Mouse (Mus musculus) heart, embryonic 11.5 days (tissue): Measurements from ENCODE around the gene Msmo1. TPM values are rescaled to one million over a fixed set of nuclear protein-coding genes. Genes with fewer than 3 reads are reported as not detected.
A peak's percentile ranks its signal among the peaks of the same experiment; 100 is the strongest.

ENCODE experiments used
- ATAC-seq: fragments of 200-750 bp; cut with Nextera tagmentation; replicated peaks from 2 replicates; pipeline ENCODE4 v1.8.0; 2017; ENCODE audit warnings: moderate library complexity; ENCODE audit not compliant: insufficient number of reproducible peaks, low FRiP score, low TSS enrichment
- H3K27ac ChIP-seq: fragments of 300-500 bp; sonication (generic); 2 replicates; pipeline ENCODE4 v1.5.1; 2014; ENCODE audit warnings: mild to moderate bottlenecking, low read depth, low read length
- H3K27me3 ChIP-seq: fragments of 300-500 bp; sonication (generic); 2 replicates; pipeline ENCODE4 v1.6.1; 2014; ENCODE audit warnings: mild to moderate bottlenecking, low read length, mixed read lengths; ENCODE audit not compliant: control insufficient read depth, insufficient read depth
- H3K36me3 ChIP-seq: fragments of 300-500 bp; sonication (generic); 2 replicates; pipeline ENCODE4 v1.6.1; 2014; ENCODE audit warnings: mild to moderate bottlenecking, low read length, moderate library complexity, mixed read lengths; ENCODE audit not compliant: control insufficient read depth, insufficient read depth
- H3K4me1 ChIP-seq: fragments of 300-500 bp; sonication (generic); 2 replicates; pipeline ENCODE4 v1.6.1; 2014; ENCODE audit warnings: low read length; ENCODE audit not compliant: control insufficient read depth, insufficient read depth
- H3K4me2 ChIP-seq: fragments of 300-500 bp; sonication (generic); 2 replicates; pipeline ENCODE4 v1.6.1; 2014; ENCODE audit warnings: mild to moderate bottlenecking, moderate library complexity
- H3K4me3 ChIP-seq: fragments of 300-500 bp; sonication (generic); 2 replicates; pipeline ENCODE4 v1.5.1; 2014; ENCODE audit warnings: low read depth, low read length
- H3K9ac ChIP-seq: fragments of 300-500 bp; sonication (generic); 2 replicates; pipeline ENCODE4 v1.6.1; 2014; ENCODE audit warnings: mild to moderate bottlenecking, low read depth, low read length, moderate library complexity
- H3K9me3 ChIP-seq: fragments of 300-500 bp; sonication (generic); replicated peaks from 2 replicates; pipeline ENCODE4 v1.6.1; 2016; ENCODE audit warnings: low read length; ENCODE audit not compliant: control insufficient read depth
- WGBS: fragments of 180-500 bp; shearing (Covaris S2); extraction: QIAGEN DNeasy Blood & Tissue Kit; methylation state at CpG from one replicate; pipeline ENCODE4 v1.1.7; 2014; ENCODE audit not compliant: insufficient replicate concordance; 5-methylcytosine and 5-hydroxymethylcytosine counted together
- polyA plus RNA-seq: library from polyadenylated mRNA; unstranded; fragments of >200 nt; fragmentation: Nextera tagmentation; extraction: Ambion mirVana; gene quantifications from 2 replicates; pipeline ENCODE4 v1.2.1, GENCODE M21; 2014

Msmo1 gene
- polyA plus RNA-seq, 1 experiment from 2014 or later, result 86.9 TPM

DNA sequence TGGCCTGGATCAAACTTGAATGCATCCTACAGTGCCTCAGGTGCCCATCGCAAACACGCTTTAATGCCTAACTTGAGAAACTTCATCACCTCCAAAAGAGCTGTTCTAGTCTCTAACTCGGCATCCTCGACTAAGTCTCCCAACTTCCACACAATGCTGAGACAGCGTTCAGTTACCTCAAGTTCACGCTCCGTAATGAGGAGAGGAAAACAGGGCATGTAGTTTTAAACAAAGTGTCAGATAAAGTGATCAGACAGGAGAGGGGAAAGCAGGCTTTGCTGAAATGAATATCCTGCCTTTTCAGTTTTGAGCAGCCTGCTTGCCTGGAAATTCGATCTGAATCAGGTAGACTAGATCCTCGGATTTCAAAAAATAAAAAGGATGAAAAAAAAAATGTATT lies 996 bp downstream of the Msmo1 start:
- H3K27ac ChIP-seq, result no peak overlapping the region
- H3K27me3 ChIP-seq, result no peaks in the 10 kb centered on the region

DNA sequence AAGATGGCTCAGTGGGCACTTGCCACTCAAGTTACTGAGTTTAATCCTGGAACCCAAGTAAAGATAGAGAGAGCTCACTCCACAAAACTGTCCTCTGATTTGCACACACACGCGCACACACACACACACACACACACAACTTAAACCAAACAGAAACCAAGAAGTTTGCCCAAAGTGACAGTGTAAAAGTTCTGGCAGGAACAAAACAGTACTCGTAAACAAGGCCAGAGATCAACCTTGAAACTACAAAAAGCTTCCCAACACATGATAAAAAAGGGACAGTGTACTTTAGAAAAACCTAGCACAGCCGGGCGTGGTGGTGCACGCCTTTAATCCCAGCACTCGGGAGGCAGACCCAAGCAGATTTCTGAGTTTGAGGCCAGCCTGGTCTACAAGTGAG lies 5.4 kb downstream of the Msmo1 start:
- H3K9me3 ChIP-seq, result no peaks in the 10 kb centered on the region
- peaks cover 3% of the 10 kb centered on the region for H3K4me1 ChIP-seq
- H3K9ac ChIP-seq, result no peak overlapping the region
- H3K4me3 ChIP-seq, result no peak overlapping the region
- no peak overlapping the region for H3K27ac ChIP-seq
- no peak overlapping the region for H3K4me2 ChIP-seq
- peaks cover 33% of the 10 kb centered on the region for H3K36me3 ChIP-seq
- ATAC-seq, result no peak
- 93% methylated on average over 7 of the region's 7 CpGs for WGBS
- no peaks in the 10 kb centered on the region for H3K27me3 ChIP-seq

More for the DNA sequence above, 996 bp downstream of the Msmo1 start:
- H3K4me3 ChIP-seq, result peak overlapping the region; percentile 61
- H3K4me1 ChIP-seq, result peaks cover 6% of the 10 kb centered on the region
- no peaks in the 10 kb centered on the region for H3K9me3 ChIP-seq
- peak overlapping the region; percentile 66 for H3K9ac ChIP-seq
- H3K36me3 ChIP-seq, result peaks cover 11% of the 10 kb centered on the region
- peak overlapping the region; percentile 68 for H3K4me2 ChIP-seq
- no peak for ATAC-seq
- 17% methylated on average over 9 of the region's 9 CpGs for WGBS

DNA sequence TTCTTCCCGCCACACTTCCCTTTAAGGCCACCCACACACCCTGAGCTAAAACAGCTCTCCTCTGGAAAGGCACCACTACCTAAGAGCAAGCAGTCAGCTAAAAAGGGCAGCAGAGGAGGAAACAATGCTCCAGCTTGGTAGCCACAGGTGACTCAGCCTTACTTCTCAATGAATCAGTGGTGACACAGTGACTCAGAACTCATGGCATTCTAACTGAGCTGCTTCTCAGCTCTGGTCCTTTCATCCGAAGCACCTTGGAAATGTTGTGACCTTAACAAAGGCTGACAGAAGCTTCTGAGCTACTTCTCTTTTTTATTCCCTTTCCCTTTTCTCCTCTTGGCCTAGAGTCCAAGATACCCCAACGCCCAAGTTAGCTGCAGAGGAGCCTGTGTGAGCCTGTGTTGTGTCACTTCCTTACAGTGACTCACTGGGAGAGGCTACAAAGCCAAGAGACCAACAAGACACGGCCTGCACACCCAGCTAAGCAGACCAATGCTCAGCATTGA lies 7.3 kb downstream of the Msmo1 start:
- Histone ChIP-seq H3K4me3 (no peak overlapping the region), H3K4me1 (no peaks in the 10 kb centered on the region), H3K9me3 (no peaks in the 10 kb centered on the region), H3K27ac (no peak overlapping the region), H3K27me3 (no peaks in the 10 kb centered on the region), H3K9ac (no peak overlapping the region), H3K36me3 (peaks cover 39% of the 10 kb centered on the region), H3K4me2 (no peak overlapping the region)
- 85% methylated on average over 4 of the region's 4 CpGs for WGBS
- no peak for ATAC-seq

DNA sequence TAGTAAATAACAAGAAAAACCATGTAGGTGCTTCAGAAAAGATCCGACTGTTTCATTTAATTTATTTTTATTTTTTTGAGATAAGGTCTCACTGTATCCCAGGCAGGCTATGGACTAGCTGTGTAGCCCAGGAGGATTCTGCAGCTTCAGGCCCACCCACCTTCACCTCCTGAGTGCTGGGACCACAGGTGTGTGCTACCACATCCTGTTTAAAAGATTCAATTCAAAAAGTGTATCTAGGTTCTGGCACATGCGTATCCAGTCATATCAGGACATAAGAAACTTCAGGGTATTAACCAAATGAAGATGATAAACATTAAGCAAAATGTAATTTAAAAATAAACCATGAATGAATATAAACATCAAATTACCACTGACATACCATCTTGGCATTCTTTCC lies 10.4 kb downstream of the Msmo1 start:
- no peaks in the 10 kb centered on the region for H3K4me1 ChIP-seq
- H3K9me3 ChIP-seq, result no peaks in the 10 kb centered on the region
- H3K36me3 ChIP-seq, result peaks cover 46% of the 10 kb centered on the region
- no peak overlapping the region for H3K27ac ChIP-seq
- no peaks in the 10 kb centered on the region for H3K27me3 ChIP-seq
- no peak overlapping the region for H3K4me2 ChIP-seq
- 89% methylated on average over 2 of the region's 2 CpGs for WGBS
- ATAC-seq, result no peak
- H3K9ac ChIP-seq, result no peak overlapping the region
- H3K4me3 ChIP-seq, result no peak overlapping the region

DNA sequence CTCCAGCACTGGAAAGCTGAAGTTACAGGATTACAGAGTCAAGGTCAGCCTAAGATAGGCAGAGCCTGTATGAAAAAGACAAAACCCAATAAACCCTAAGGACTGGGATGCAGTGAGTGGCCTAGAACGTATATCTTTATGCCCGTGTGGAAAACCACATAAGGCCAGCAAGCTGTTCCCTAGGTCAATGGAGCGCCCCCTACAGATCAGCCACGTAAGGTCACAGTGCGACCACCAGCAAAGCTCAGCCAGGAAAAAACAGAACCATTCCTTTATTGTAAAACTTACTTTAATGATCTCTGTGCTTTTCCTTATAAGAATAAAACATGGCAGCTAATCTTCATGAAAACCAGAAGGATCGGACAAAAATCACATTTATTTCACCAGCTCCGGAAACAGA lies 15.7 kb downstream of the Msmo1 start:
- 82% methylated on average over 7 of the region's 7 CpGs for WGBS
- no peaks in the 10 kb centered on the region for H3K27me3 ChIP-seq
- no peak overlapping the region for H3K4me3 ChIP-seq
- no peak overlapping the region for H3K27ac ChIP-seq
- no peak for ATAC-seq
- H3K9me3 ChIP-seq, result no peaks in the 10 kb centered on the region
- H3K4me2 ChIP-seq, result no peak overlapping the region
- H3K9ac ChIP-seq, result no peak overlapping the region
- peaks cover 29% of the 10 kb centered on the region for H3K36me3 ChIP-seq
- H3K4me1 ChIP-seq, result no peaks in the 10 kb centered on the region

DNA sequence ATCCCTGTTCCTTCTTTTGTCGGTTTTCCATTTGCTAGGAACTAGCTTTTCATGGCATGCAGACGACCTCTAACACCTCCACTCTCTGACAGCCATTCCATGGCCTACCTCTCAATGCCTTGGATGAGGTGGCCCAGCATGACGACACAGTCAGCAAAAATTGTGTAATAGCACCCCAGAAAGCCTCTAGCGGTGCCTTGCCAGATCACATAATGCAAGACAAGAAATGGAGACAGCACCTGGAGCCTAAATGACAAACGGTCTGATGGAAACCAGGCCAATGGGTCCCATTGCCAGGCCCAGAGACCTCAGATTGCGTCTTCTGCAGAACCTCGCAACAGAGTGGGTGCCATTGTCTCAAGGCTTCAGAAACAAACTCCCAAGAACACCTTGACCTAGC lies 21.1 kb downstream of the Msmo1 start:
- no peak for ATAC-seq
- Histone ChIP-seq H3K4me1 (no peaks in the 10 kb centered on the region), H3K27ac (no peak overlapping the region), H3K36me3 (peaks cover 3% of the 10 kb centered on the region; the same call in 1 of the 2 replicates), H3K4me2 (no peak overlapping the region), H3K27me3 (no peaks in the 10 kb centered on the region), H3K9ac (no peak overlapping the region), H3K4me3 (no peak overlapping the region), H3K9me3 (no peaks in the 10 kb centered on the region)
- WGBS, result 83% methylated on average over 7 of the region's 7 CpGs

DNA sequence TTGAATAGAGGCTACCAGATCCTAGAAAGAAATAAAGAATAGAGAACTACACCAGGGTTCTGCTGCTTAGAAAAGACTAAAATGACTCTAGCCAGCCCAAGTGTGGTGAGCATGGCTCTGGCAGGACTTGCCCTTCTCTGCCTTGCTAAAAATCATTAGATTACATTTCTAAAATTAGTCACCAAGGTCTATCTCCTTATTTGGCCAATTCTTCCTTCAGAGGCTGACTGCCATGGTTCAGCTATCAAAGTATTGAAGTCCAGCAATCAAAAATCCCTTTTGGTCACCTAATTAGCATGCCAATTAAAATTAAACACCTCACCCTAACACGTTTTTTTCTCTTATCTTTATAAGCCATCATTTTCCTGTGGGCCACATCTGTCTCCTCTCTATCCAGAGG lies 22.0 kb downstream of the Msmo1 start:
- H3K27ac ChIP-seq, result no peak overlapping the region
- no peak overlapping the region for H3K9ac ChIP-seq
- WGBS, result 42% methylated on average over 1 of the region's 1 CpGs
- H3K4me3 ChIP-seq, result no peak overlapping the region
- H3K4me2 ChIP-seq, result no peak overlapping the region
- no peaks in the 10 kb centered on the region for H3K9me3 ChIP-seq
- no peaks in the 10 kb centered on the region for H3K27me3 ChIP-seq
- no peak for ATAC-seq
- peaks cover 3% of the 10 kb centered on the region; the same call in 1 of the 2 replicates for H3K36me3 ChIP-seq
- no peaks in the 10 kb centered on the region for H3K4me1 ChIP-seq

DNA sequence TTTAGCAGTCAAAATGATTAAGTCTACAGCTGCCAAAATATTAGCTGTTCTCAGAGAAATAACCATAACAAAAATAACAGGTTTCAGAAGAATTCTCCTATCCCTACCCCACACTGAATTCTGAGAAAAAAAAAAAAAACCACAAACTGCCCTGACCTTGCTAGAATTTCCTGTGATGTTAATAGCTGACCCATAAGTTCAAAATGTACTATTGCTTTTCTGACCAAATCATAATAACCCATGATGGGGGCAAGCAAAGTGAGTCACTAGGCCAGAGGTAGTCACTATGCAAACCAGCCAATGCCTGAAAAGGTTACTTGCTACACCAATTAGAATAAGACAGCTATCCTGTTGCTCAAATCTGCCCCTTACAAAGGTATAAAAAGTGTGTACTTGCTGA lies 26.1 kb downstream of the Msmo1 start:
- H3K27ac ChIP-seq, result no peak overlapping the region

DNA sequence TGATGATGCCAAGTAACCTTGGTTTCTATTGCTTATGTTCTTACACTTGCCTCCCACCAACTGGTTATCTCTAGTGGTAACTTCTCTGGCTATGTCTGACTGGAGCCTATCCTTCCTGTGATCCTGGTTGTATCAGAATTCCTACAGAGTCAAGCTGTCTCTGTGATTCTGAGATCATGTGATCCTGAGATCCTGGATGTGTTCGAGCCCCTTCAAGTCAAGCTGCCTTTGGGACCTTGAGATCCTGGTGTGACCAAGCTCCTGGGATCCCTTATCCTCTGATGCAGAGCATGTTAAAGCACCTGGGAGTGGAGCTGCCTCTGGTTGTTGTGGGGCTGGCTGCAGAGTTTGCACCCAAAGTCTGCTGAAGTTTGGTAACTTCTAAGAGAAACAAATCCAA lies 30.4 kb downstream of the Msmo1 start:
- Histone ChIP-seq H3K9ac (no peak overlapping the region), H3K4me2 (no peak overlapping the region), H3K4me3 (no peak overlapping the region), H3K36me3 (no peaks in the 10 kb centered on the region), H3K27ac (no peak overlapping the region), H3K9me3 (no peaks in the 10 kb centered on the region), H3K27me3 (no peaks in the 10 kb centered on the region), H3K4me1 (no peaks in the 10 kb centered on the region)
- ATAC-seq, result no peak
- 74% methylated on average over 1 of the region's 1 CpGs for WGBS

More for the DNA sequence above, 26.1 kb downstream of the Msmo1 start:
- Histone ChIP-seq H3K4me1 (no peaks in the 10 kb centered on the region), H3K4me3 (no peak overlapping the region), H3K36me3 (no peaks in the 10 kb centered on the region), H3K9ac (no peak overlapping the region), H3K27me3 (no peaks in the 10 kb centered on the region), H3K4me2 (no peak overlapping the region), H3K9me3 (no peaks in the 10 kb centered on the region)
- ATAC-seq, result no peak
